In the genomic region with DNA sequence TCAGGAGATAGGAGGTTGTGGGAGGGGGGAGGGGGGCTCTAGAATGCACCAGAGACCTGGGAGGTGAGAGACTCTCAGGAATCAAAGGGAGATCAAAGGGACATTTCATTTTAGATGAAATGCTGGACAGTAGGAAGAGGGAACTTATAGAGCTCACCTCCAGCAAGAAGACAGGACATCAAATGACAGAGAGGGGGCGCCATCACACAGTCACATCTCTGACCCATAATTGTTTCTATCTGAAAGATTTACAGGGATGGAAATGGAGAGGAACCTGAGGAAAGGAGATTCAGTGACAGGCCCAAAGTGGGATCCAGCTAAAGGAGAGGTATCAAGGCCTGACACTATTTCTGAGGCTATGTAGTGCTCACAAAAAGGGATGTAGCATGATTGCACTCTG, we compare ENCODE assay signal across 9 mouse cellular contexts.
DNase-seq lines count a peak whose midpoint lies in the region; ATAC-seq lines count a peak whose summit lies in the region.
"Had no signal": no experiment of that assay in that cellular context is flagged by ENCODE, and none has a peak within 500 bp of the region (broad histone marks: within the 10 kb centered on the region; RNA-seq: fewer than 3 reads in every experiment).

No protein-coding gene starts in this region.

- H3K4me1 ChIP-seq in midbrain, embryonic 16.5 days (ENCODE audit: control insufficient read depth, insufficient read depth, low read length): no peaks in the 10 kb centered on the region
- H3K4me1 ChIP-seq: liver, embryonic 15.5 days had no signal

- peak; percentile 46 to 80 for DNase-seq in adrenal gland, adult (ENCODE audit: inconsistent age in 2 of 2, low spot score in 1 of 2)
- DNase-seq in adrenal gland, adult 8-10 months: no peak
- peak; percentile 6 for DNase-seq in layer of hippocampus, adult 11-12 months (ENCODE audit: low spot score)
- DNase-seq in layer of hippocampus, postnatal 36 days: no peak
- peak; percentile 25 for DNase-seq in R1 (ENCODE audit: low read depth, low spot score)
- DNase-seq in kidney, postnatal 36 days: peak; percentile 2 to 40
- DNase-seq in c-Kit-positive CD71-positive TER-119-positive erythroid progenitor cells, embryonic 14.5 days (ENCODE audit: low spot score): no peak

- H3K36me3 ChIP-seq in midbrain, embryonic 16.5 days (ENCODE audit: control insufficient read depth, insufficient read depth, low read length): no peaks in the 10 kb centered on the region
- H3K36me3 ChIP-seq: liver, embryonic 15.5 days had no signal

- 26% methylated on average over 1 of the region's 1 CpGs for WGBS in midbrain, embryonic 16.5 days

- H3K27ac ChIP-seq in midbrain, embryonic 16.5 days (ENCODE audit: low read length): no peak overlapping the region
- H3K27ac ChIP-seq: liver, embryonic 15.5 days had no signal

- no peaks in the 10 kb centered on the region for H3K9me3 ChIP-seq in midbrain, embryonic 16.5 days (replicated peaks; ENCODE audit: control insufficient read depth, low read length, poor library complexity, severe bottlenecking)
- H3K9me3 ChIP-seq: liver, embryonic 15.5 days had no signal

- no peaks in the 10 kb centered on the region for H3K27me3 ChIP-seq in midbrain, embryonic 16.5 days (ENCODE audit: control insufficient read depth, insufficient read depth, low read depth, low read length)
- H3K27me3 ChIP-seq: liver, embryonic 15.5 days had no signal

- H3K9ac ChIP-seq in midbrain, embryonic 16.5 days (ENCODE audit: low read depth, low read length): no peak overlapping the region
- H3K9ac ChIP-seq: liver, embryonic 15.5 days had no signal

- no peak overlapping the region for H3K4me2 ChIP-seq in midbrain, embryonic 16.5 days (ENCODE audit: low read length)
- H3K4me2 ChIP-seq: liver, embryonic 15.5 days had no signal

- ATAC-seq in midbrain, embryonic 16.5 days: no peak

- no peak overlapping the region for H3K4me3 ChIP-seq in midbrain, embryonic 16.5 days (ENCODE audit: low read depth, low read length)
- H3K4me3 ChIP-seq: liver, embryonic 15.5 days had no signal

Comparison
In these comparisons a context has a peak if more than half of its experiments do, and no peak if none do; other contexts are left out.
1. DNase-seq: peak in adrenal gland, adult (2 of 2), layer of hippocampus, adult 11-12 months (single experiment), R1 (single experiment) and kidney, postnatal 36 days (2 of 2); none in adrenal gland, adult 8-10 months (single experiment), layer of hippocampus, postnatal 36 days (0 of 2) and c-Kit-positive CD71-positive TER-119-positive erythroid progenitor cells, embryonic 14.5 days (single experiment).